Mouse (Mus musculus) ES-E14 (cell line): ENCODE data around the gene Slc12a1. TPM values are rescaled to one million over a fixed set of nuclear protein-coding genes. Genes with fewer than 3 reads are reported as not detected.

Source experiments
- DNase-seq: peaks from one replicate; pipeline ENCODE4 v3.0.0-alpha.2; 2013; ENCODE audit warnings: low read depth, low spot score
- H3K27ac ChIP-seq: 2 replicates; pipeline ENCODE4 v1.5.1; 2012; ENCODE audit warnings: low read depth, mild to moderate bottlenecking, low read length, moderate library complexity, mixed read lengths; ENCODE audit not compliant: poor library complexity, insufficient read depth, severe bottlenecking
- H3K36me3 ChIP-seq: 2 replicates; pipeline ENCODE4 v1.6.1; 2012; ENCODE audit warnings: mild to moderate bottlenecking, low read length, moderate library complexity, mixed read lengths; ENCODE audit not compliant: control insufficient read depth, poor library complexity, insufficient read depth, severe bottlenecking
- H3K4me1 ChIP-seq, 2 experiments: fragments of 150-350 bp in 1 of 2; sonication (generic) in 1 of 2; 2 replicates each; pipeline ENCODE4 v1.6.1; 2012; ENCODE audit warnings: low read length in 2 of 2, mild to moderate bottlenecking in 1 of 2, mixed read lengths in 1 of 2; ENCODE audit not compliant: control insufficient read depth in 2 of 2, insufficient read depth in 2 of 2, poor library complexity in 1 of 2
- H3K4me3 ChIP-seq, 2 experiments: fragments of 150-350 bp in 1 of 2; sonication (generic) in 1 of 2; 2 replicates each; pipeline ENCODE4 v1.5.1; 2012; ENCODE audit warnings: low read length in 2 of 2, low read depth in 1 of 2, mild to moderate bottlenecking in 1 of 2, mixed read lengths in 1 of 2; ENCODE audit not compliant: insufficient read depth in 1 of 2, poor library complexity in 1 of 2, severe bottlenecking in 1 of 2
- H3K9ac ChIP-seq: 2 replicates; pipeline ENCODE4 v1.6.1; 2012; ENCODE audit warnings: low read depth, mild to moderate bottlenecking, low read length, mixed read lengths; ENCODE audit not compliant: poor library complexity, insufficient read depth, severe bottlenecking
- H3K9me3 ChIP-seq: fragments of 150-350 bp; sonication (generic); 2 replicates; pipeline ENCODE4 v1.6.1; 2012; ENCODE audit warnings: low read depth, mild to moderate bottlenecking, low read length; ENCODE audit not compliant: control insufficient read depth, insufficient read depth
- CHD2 ChIP-seq: IDR thresholded peaks from 2 replicates; pipeline ENCODE4 v1.6.1; 2014; ENCODE audit warnings: mild to moderate bottlenecking, low read depth, low read length, inconsistent platforms
- HCFC1 ChIP-seq: IDR thresholded peaks from 2 replicates; pipeline ENCODE4 v1.6.1; 2012; ENCODE audit warnings: low read length, inconsistent platforms, borderline replicate concordance; ENCODE audit not compliant: insufficient read depth
- MAFK ChIP-seq: IDR thresholded peaks from 2 replicates; pipeline ENCODE4 v1.6.1; 2014; ENCODE audit warnings: mild to moderate bottlenecking, low read depth, low read length, inconsistent platforms; ENCODE audit not compliant: insufficient read depth
- ZC3H11A ChIP-seq: IDR thresholded peaks from 2 replicates; pipeline ENCODE4 v1.6.1; 2012; ENCODE audit warnings: low read depth, mild to moderate bottlenecking, inconsistent platforms, low read length, borderline replicate concordance
- ZNF384 ChIP-seq: IDR thresholded peaks from 2 replicates; pipeline ENCODE4 v1.6.1; 2012; ENCODE audit warnings: low read depth, low read length, inconsistent platforms
- in situ Hi-C, 2 experiments: fragments of 600-800 bp; cut with MboI; formaldehyde crosslinking; loops; one replicate each; pipeline ENCODE4 v1.15.1; 2025; ENCODE audit warnings: low sequenced_read_pairs in 2 of 2, inconsistent platforms in 1 of 2; ENCODE audit not compliant: unreplicated experiment in 2 of 2
- total RNA-seq: library from RNA; depleted of rRNA; stranded (reverse); fragments of 300-350 nt; gene quantifications from 2 replicates; pipeline ENCODE4 v1.2.3, GENCODE M21; 2012

Slc12a1 gene
- total RNA-seq, 1 experiment, result 0.04 TPM

DNA sequence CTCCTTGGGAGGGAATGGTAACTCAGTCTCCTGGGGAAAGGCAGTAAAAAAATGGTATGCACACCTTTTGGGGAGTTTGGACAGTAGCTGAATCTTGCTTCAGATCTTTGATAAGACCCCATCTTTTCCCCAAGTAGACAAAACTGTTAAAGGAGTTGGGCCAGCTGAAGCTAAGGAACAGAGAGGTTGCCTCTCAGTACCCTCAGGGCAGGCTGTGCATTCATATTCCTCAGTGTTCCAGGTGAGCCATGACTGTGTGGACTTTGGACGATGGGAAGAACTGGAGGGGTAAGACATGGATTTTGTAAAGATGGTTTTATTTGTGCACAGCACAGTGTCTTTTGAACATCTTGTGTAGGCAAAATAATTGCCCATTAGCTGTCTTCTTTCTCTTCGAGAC, 108.0 kb downstream of the Slc12a1 start:
- DNase-seq, result no peak
- H3K4me3 ChIP-seq, result no peak overlapping the region
- no peaks in the 10 kb centered on the region for H3K9me3 ChIP-seq
- H3K9ac ChIP-seq, result no peak overlapping the region
- H3K4me1 ChIP-seq, result peaks cover 0 to 2% of the 10 kb centered on the region in 2 experiments; a peak in 2 of 4 replicates
- no peak overlapping the region for H3K27ac ChIP-seq
- TF ChIP-seq ZC3H11A (no peak), HCFC1 (no peak), ZNF384 (no peak), MAFK (no peak), CHD2 (no peak)
- peaks cover 29% of the 10 kb centered on the region for H3K36me3 ChIP-seq
- in situ Hi-C loops, result no loop called here

DNA sequence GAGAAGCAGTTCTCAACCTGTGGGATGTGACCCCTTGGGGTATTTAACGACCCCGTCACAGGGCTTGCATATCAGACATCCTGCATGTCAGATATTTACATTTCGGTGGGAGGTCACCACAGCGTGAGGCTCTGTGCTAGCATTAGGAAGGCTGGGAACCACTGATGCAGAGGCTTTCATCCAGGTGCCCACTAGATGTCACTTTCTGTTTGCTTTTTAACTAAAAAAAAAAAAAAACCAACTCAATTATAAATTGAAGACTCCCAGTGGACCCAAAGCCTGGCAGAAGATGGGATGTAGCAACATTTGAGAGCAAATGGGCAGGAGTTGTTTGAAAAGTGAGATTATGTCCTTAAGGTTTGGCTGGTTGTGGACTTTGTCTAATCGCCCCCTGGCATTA, 110.8 kb downstream of the Slc12a1 start:
- no peak for DNase-seq
- in situ Hi-C loops, result no loop called here
- H3K9ac ChIP-seq, result no peak overlapping the region

DNA sequence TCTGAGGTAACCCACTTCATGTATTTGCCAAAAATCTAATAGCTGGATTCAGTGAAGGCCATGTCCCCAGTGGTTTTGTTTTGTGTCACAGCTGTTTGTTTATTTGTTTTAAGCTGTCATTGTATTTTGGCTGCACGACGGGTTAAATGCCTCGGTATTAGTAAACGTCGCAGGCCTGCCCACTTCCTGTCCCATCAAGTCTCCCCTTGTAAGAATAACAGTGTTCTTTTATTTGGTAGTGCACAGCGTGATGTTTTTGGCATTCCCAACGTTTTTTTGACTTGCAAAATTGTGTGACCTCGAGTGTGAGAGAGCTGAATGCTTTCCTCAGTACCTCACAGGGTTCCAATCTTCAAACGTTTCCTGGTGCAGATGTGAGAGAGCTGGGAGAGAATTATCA, 111.4 kb downstream of the Slc12a1 start:
- H3K9ac ChIP-seq, result no peak overlapping the region
- H3K27ac ChIP-seq, result no peak overlapping the region
- in situ Hi-C loops, result no loop called here
- TF ChIP-seq CHD2 (no peak), ZNF384 (no peak), ZC3H11A (no peak), MAFK (no peak), HCFC1 (no peak)
- no peaks in the 10 kb centered on the region for H3K9me3 ChIP-seq
- no peaks in the 10 kb centered on the region; a peak in 1 of 4 replicates for H3K4me1 ChIP-seq
- no peak for DNase-seq
- H3K36me3 ChIP-seq, result peaks cover 6% of the 10 kb centered on the region
- no peak overlapping the region for H3K4me3 ChIP-seq

More for the DNA sequence above, 110.8 kb downstream of the Slc12a1 start:
- TF ChIP-seq MAFK (no peak), ZNF384 (peak; percentile 85), HCFC1 (no peak)
- no peak overlapping the region for H3K4me3 ChIP-seq
- H3K27ac ChIP-seq, result no peak overlapping the region
- no peaks in the 10 kb centered on the region; a peak in 1 of 4 replicates for H3K4me1 ChIP-seq
- H3K36me3 ChIP-seq, result peaks cover 8% of the 10 kb centered on the region
- no peaks in the 10 kb centered on the region for H3K9me3 ChIP-seq

DNA sequence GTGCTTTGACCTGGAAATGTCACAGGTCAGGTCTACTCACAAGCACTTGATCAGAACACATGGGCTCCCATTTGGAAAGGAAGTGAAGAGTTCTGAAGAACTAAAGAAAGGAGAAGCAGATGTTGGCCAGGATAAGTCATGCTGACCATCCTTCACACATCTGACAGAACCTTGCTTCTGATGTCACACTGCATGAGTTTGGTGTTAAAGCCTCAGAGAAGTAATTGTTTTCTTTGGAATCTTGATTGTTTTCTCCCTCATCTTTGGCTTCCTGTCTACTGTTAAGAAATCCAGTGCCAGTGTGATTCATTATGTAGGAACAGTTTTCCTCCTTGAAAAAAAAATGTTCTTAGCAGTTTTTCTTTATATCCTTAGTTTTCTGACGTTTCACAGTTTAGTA, 116.6 kb downstream of the Slc12a1 start:
- in situ Hi-C loops, result no loop called here
- Histone ChIP-seq H3K4me3 (no peak overlapping the region), H3K27ac (no peak overlapping the region), H3K9me3 (no peaks in the 10 kb centered on the region), H3K9ac (no peak overlapping the region), H3K4me1 (no peaks in the 10 kb centered on the region), H3K36me3 (no peaks in the 10 kb centered on the region)
- TF ChIP-seq ZC3H11A, result no peak
- no peak for TF ChIP-seq MAFK
- TF ChIP-seq CHD2, result no peak
- no peak for TF ChIP-seq HCFC1
- TF ChIP-seq ZNF384, result no peak
- DNase-seq, result no peak

DNA sequence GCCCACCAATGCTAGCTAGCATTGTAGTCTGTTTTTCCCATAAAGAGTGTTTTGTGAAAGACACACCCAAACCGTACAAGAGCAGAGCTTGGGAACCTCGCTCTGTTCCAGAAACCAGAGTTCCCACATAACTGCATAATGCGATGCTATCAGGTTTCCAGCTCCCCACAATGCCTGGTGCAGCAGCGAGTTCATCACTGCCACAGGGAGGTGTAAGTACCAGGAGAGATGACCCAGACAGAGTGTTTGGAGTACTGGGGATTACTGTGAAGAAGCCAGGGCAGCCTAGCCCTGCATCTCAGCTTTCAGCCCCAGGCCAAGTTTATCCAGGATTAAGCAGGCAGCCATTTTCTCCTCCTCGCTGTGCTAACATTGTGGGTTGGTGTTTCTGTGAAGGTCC, 123.3 kb downstream of the Slc12a1 start:
- no peak overlapping the region for H3K27ac ChIP-seq
- in situ Hi-C loops, result no loop called here

More for the DNA sequence above, 123.3 kb downstream of the Slc12a1 start:
- no peaks in the 10 kb centered on the region for H3K9me3 ChIP-seq
- no peaks in the 10 kb centered on the region for H3K4me1 ChIP-seq
- no peak for TF ChIP-seq HCFC1
- no peak for TF ChIP-seq ZC3H11A
- no peak for TF ChIP-seq ZNF384
- no peak for TF ChIP-seq MAFK
- no peak for TF ChIP-seq CHD2
- H3K4me3 ChIP-seq, result no peak overlapping the region
- no peak overlapping the region for H3K9ac ChIP-seq
- no peak for DNase-seq
- no peaks in the 10 kb centered on the region for H3K36me3 ChIP-seq
